Mouse (Mus musculus): ENCODE results near the gene Il10ra. TPM values are rescaled to one million over a fixed set of nuclear protein-coding genes. Genes with fewer than 3 reads are reported as not detected.

The Il10ra gene
- polyA plus RNA-seq, 1 experiment from 2014 or later, result 0.63 TPM

- no peak overlapping the region for H3K9ac ChIP-seq (ENCODE audit: low read length)
- H3K4me2 ChIP-seq (ENCODE audit: low read length), result no peak overlapping the region
- H3K4me3 ChIP-seq (ENCODE audit: control insufficient read depth in 1 of 2, insufficient read depth in 1 of 2, low read depth in 1 of 2, low read length in 2 of 2), result no peak overlapping the region
- no peaks in the 10 kb centered on the region for H3K9me3 ChIP-seq (ENCODE audit: control insufficient read depth, low read length)
- H3K4me1 ChIP-seq (ENCODE audit: control insufficient read depth in 2 of 2, insufficient read depth in 2 of 2, low read length in 2 of 2), result no peaks in the 10 kb centered on the region
- H3K27ac ChIP-seq (replicated peaks in 1 of 2; ENCODE audit: control insufficient read depth in 1 of 2, insufficient read depth in 1 of 2, low read depth in 2 of 2, low read length in 2 of 2), result no peak overlapping the region
- no peak for ATAC-seq (ENCODE audit: insufficient number of reproducible peaks, insufficient read depth, low FRiP score, low read depth)
- peaks cover 20% of the 10 kb centered on the region for H3K27me3 ChIP-seq (ENCODE audit: control insufficient read depth, insufficient read depth, low read length)
- WGBS, result 81% methylated on average over 2 of the region's 2 CpGs
- no peaks in the 10 kb centered on the region for H3K36me3 ChIP-seq (ENCODE audit: control insufficient read depth, insufficient read depth, low read length)
Observed at GRCm38 (mm10) chr9:45274635-45275034, 5.7 kb upstream of the Il10ra start.

- no peak overlapping the region for H3K4me3 ChIP-seq (ENCODE audit: control insufficient read depth in 1 of 2, insufficient read depth in 1 of 2, low read depth in 1 of 2, low read length in 2 of 2)
- ATAC-seq (ENCODE audit: insufficient number of reproducible peaks, insufficient read depth, low FRiP score, low read depth), result no peak
- peaks cover 24% of the 10 kb centered on the region for H3K27me3 ChIP-seq (ENCODE audit: control insufficient read depth, insufficient read depth, low read length)
- H3K4me2 ChIP-seq (ENCODE audit: low read length), result no peak overlapping the region
- no peaks in the 10 kb centered on the region for H3K9me3 ChIP-seq (ENCODE audit: control insufficient read depth, low read length)
- H3K36me3 ChIP-seq (ENCODE audit: control insufficient read depth, insufficient read depth, low read length), result no peaks in the 10 kb centered on the region
- no peak overlapping the region for H3K27ac ChIP-seq (replicated peaks in 1 of 2; ENCODE audit: control insufficient read depth in 1 of 2, insufficient read depth in 1 of 2, low read depth in 2 of 2, low read length in 2 of 2)
- H3K9ac ChIP-seq (ENCODE audit: low read length), result no peak overlapping the region
- H3K4me1 ChIP-seq (ENCODE audit: control insufficient read depth in 2 of 2, insufficient read depth in 2 of 2, low read length in 2 of 2), result no peaks in the 10 kb centered on the region
- 68% methylated on average over 4 of the region's 4 CpGs for WGBS
Observed at GRCm38 (mm10) chr9:45274218-45274617, 5.3 kb upstream of the Il10ra start.

- 40% methylated on average over 5 of the region's 5 CpGs for WGBS
- no peaks in the 10 kb centered on the region for H3K36me3 ChIP-seq (ENCODE audit: control insufficient read depth, insufficient read depth, low read length)
- H3K27ac ChIP-seq (replicated peaks in 1 of 2; ENCODE audit: control insufficient read depth in 1 of 2, insufficient read depth in 1 of 2, low read depth in 2 of 2, low read length in 2 of 2), result no peak overlapping the region
- H3K4me3 ChIP-seq (ENCODE audit: control insufficient read depth in 1 of 2, insufficient read depth in 1 of 2, low read depth in 1 of 2, low read length in 2 of 2), result no peak overlapping the region
- H3K4me2 ChIP-seq (ENCODE audit: low read length), result no peak overlapping the region
- no peak for ATAC-seq (ENCODE audit: insufficient number of reproducible peaks, insufficient read depth, low FRiP score, low read depth)
- no peak overlapping the region for H3K9ac ChIP-seq (ENCODE audit: low read length)
- H3K27me3 ChIP-seq (ENCODE audit: control insufficient read depth, insufficient read depth, low read length), result peaks cover 44% of the 10 kb centered on the region
- peaks cover 0 to 6% of the 10 kb centered on the region in 2 experiments; a peak in 2 of 4 replicates for H3K4me1 ChIP-seq (ENCODE audit: control insufficient read depth in 2 of 2, insufficient read depth in 2 of 2, low read length in 2 of 2)
- H3K9me3 ChIP-seq (ENCODE audit: control insufficient read depth, low read length), result no peaks in the 10 kb centered on the region
Observed at GRCm38 (mm10) chr9:45272213-45272612, 3.3 kb upstream of the Il10ra start.

DNA sequence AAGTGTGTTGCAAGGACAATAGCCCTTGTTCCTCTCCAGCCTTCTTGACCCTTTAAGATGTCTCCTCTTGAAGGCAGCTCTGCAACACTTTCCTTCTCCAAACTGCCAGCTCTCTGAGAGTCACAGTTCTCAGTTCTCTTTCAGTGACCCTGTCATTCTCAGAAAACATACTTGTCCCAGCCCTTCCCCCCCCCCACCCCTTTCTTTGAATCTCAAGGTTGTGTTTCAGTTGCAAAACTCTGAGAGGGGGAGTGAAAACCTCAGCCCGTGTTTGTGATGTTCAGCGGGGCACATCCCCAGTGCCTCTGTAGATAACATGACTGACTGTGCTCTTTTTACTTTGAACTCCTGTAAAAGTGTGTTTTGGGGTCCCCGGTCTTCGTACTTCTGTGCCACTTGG, 870 bp downstream of the Il10ra start:
- no peak for ATAC-seq (ENCODE audit: insufficient number of reproducible peaks, insufficient read depth, low FRiP score, low read depth)
- no peaks in the 10 kb centered on the region for H3K36me3 ChIP-seq (ENCODE audit: control insufficient read depth, insufficient read depth, low read length)
- no peak overlapping the region for H3K9ac ChIP-seq (ENCODE audit: low read length)
- 63% methylated on average over 4 of the region's 4 CpGs for WGBS
- H3K9me3 ChIP-seq (ENCODE audit: control insufficient read depth, low read length), result no peaks in the 10 kb centered on the region
- no peak overlapping the region for H3K4me3 ChIP-seq (ENCODE audit: control insufficient read depth in 1 of 2, insufficient read depth in 1 of 2, low read depth in 1 of 2, low read length in 2 of 2)
- H3K4me2 ChIP-seq (ENCODE audit: low read length), result no peak overlapping the region
- no peak overlapping the region for H3K27ac ChIP-seq (replicated peaks in 1 of 2; ENCODE audit: control insufficient read depth in 1 of 2, insufficient read depth in 1 of 2, low read depth in 2 of 2, low read length in 2 of 2)
- peaks cover 0 to 6% of the 10 kb centered on the region in 2 experiments; a peak in 3 of 4 replicates for H3K4me1 ChIP-seq (ENCODE audit: control insufficient read depth in 2 of 2, insufficient read depth in 2 of 2, low read length in 2 of 2)
- peaks cover 45% of the 10 kb centered on the region for H3K27me3 ChIP-seq (ENCODE audit: control insufficient read depth, insufficient read depth, low read length)

- Histone ChIP-seq H3K9me3 (ENCODE audit: control insufficient read depth, low read length) (no peaks in the 10 kb centered on the region), H3K27me3 (ENCODE audit: control insufficient read depth, insufficient read depth, low read length) (peaks cover 48% of the 10 kb centered on the region), H3K4me3 (ENCODE audit: control insufficient read depth in 1 of 2, insufficient read depth in 1 of 2, low read depth in 1 of 2, low read length in 2 of 2) (no peak overlapping the region), H3K4me1 (ENCODE audit: control insufficient read depth in 2 of 2, insufficient read depth in 2 of 2, low read length in 2 of 2) (peaks cover 0 to 6% of the 10 kb centered on the region in 2 experiments; a peak in 3 of 4 replicates), H3K27ac (replicated peaks in 1 of 2; ENCODE audit: control insufficient read depth in 1 of 2, insufficient read depth in 1 of 2, low read depth in 2 of 2, low read length in 2 of 2) (no peak overlapping the region), H3K9ac (ENCODE audit: low read length) (no peak overlapping the region), H3K36me3 (ENCODE audit: control insufficient read depth, insufficient read depth, low read length) (no peaks in the 10 kb centered on the region), H3K4me2 (ENCODE audit: low read length) (no peak overlapping the region)
- ATAC-seq (ENCODE audit: insufficient number of reproducible peaks, insufficient read depth, low FRiP score, low read depth), result no peak
- 74% methylated on average over 4 of the region's 4 CpGs for WGBS
Observed at GRCm38 (mm10) chr9:45267099-45267498, 1.9 kb downstream of the Il10ra start.

DNA sequence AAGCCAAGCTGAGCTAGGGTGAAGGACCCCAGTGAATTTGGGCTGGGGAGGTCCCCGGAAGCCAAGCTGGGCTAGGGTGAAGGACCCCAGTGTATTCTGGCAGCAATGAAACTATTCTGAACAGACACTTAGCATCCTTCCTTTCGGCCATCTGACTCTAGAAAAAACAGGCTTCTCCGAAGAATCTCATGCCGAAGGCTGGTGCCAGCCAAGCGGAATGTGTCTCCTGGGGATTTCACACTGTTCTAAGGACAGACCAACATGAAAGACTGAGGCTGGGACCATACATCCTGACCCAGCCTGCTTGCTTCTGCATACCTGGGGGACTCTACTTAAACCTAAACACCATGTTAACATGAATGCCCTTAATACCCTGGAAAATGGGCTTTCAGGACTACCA, 7.1 kb downstream of the Il10ra start:
- no peaks in the 10 kb centered on the region; a peak in 1 of 4 replicates for H3K4me1 ChIP-seq (ENCODE audit: control insufficient read depth in 2 of 2, insufficient read depth in 2 of 2, low read length in 2 of 2)
- H3K4me2 ChIP-seq (ENCODE audit: low read length), result no peak overlapping the region
- no peaks in the 10 kb centered on the region for H3K9me3 ChIP-seq (ENCODE audit: control insufficient read depth, low read length)
- H3K9ac ChIP-seq (ENCODE audit: low read length), result no peak overlapping the region
- H3K4me3 ChIP-seq (ENCODE audit: control insufficient read depth in 1 of 2, insufficient read depth in 1 of 2, low read depth in 1 of 2, low read length in 2 of 2), result no peak overlapping the region
- H3K36me3 ChIP-seq (ENCODE audit: control insufficient read depth, insufficient read depth, low read length), result no peaks in the 10 kb centered on the region
- no peak overlapping the region for H3K27ac ChIP-seq (replicated peaks in 1 of 2; ENCODE audit: control insufficient read depth in 1 of 2, insufficient read depth in 1 of 2, low read depth in 2 of 2, low read length in 2 of 2)
- H3K27me3 ChIP-seq (ENCODE audit: control insufficient read depth, insufficient read depth, low read length), result peaks cover 9% of the 10 kb centered on the region; the same call in 1 of the 2 replicates
- WGBS, result 70% methylated on average over 5 of the region's 5 CpGs
- ATAC-seq (ENCODE audit: insufficient number of reproducible peaks, insufficient read depth, low FRiP score, low read depth), result no peak

DNA sequence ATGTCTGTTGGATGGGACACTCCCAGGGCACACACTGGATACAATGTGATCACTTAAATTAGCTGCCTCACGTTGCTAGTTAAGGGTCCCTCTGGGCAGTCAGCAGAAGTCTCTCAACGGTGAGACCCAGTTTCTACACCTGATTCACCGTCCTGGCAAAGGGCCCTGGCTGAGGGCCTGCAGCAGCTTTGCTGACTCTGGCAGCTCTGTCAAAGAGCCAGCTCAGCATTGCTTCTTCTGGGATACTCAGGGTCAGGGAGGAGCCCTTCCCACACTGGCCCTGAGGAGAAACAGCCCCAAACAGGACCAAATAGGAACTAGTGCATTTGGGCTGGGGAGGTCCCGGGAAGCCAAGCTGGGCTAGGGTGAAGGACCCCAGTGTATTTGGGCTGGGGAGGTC, 7.5 kb downstream of the Il10ra start:
- Histone ChIP-seq H3K27me3 (ENCODE audit: control insufficient read depth, insufficient read depth, low read length) (peaks cover 9% of the 10 kb centered on the region; the same call in 1 of the 2 replicates), H3K9me3 (ENCODE audit: control insufficient read depth, low read length) (no peaks in the 10 kb centered on the region), H3K27ac (replicated peaks in 1 of 2; ENCODE audit: control insufficient read depth in 1 of 2, insufficient read depth in 1 of 2, low read depth in 2 of 2, low read length in 2 of 2) (no peak overlapping the region), H3K4me1 (ENCODE audit: control insufficient read depth in 2 of 2, insufficient read depth in 2 of 2, low read length in 2 of 2) (no peaks in the 10 kb centered on the region; a peak in 1 of 4 replicates), H3K4me3 (ENCODE audit: control insufficient read depth in 1 of 2, insufficient read depth in 1 of 2, low read depth in 1 of 2, low read length in 2 of 2) (no peak overlapping the region), H3K4me2 (ENCODE audit: low read length) (no peak overlapping the region), H3K36me3 (ENCODE audit: control insufficient read depth, insufficient read depth, low read length) (no peaks in the 10 kb centered on the region), H3K9ac (ENCODE audit: low read length) (no peak overlapping the region)
- no peak for ATAC-seq (ENCODE audit: insufficient number of reproducible peaks, insufficient read depth, low FRiP score, low read depth)
- 51% methylated on average over 4 of the region's 4 CpGs for WGBS

- 74% methylated on average over 13 of the region's 13 CpGs for WGBS
- H3K9ac ChIP-seq (ENCODE audit: low read length), result no peak overlapping the region
Observed at GRCm38 (mm10) chr9:45259065-45259464, 9.9 kb downstream of the Il10ra start.

More at GRCm38 (mm10) chr9:45259065-45259464, 9.9 kb downstream of the Il10ra start:
- H3K4me2 ChIP-seq (ENCODE audit: low read length), result no peak overlapping the region
- H3K27me3 ChIP-seq (ENCODE audit: control insufficient read depth, insufficient read depth, low read length), result peaks cover 16% of the 10 kb centered on the region
- no peaks in the 10 kb centered on the region for H3K4me1 ChIP-seq (ENCODE audit: control insufficient read depth in 2 of 2, insufficient read depth in 2 of 2, low read length in 2 of 2)
- no peaks in the 10 kb centered on the region for H3K36me3 ChIP-seq (ENCODE audit: control insufficient read depth, insufficient read depth, low read length)
- H3K27ac ChIP-seq (replicated peaks in 1 of 2; ENCODE audit: control insufficient read depth in 1 of 2, insufficient read depth in 1 of 2, low read depth in 2 of 2, low read length in 2 of 2), result no peak overlapping the region
- ATAC-seq (ENCODE audit: insufficient number of reproducible peaks, insufficient read depth, low FRiP score, low read depth), result no peak
- H3K9me3 ChIP-seq (ENCODE audit: control insufficient read depth, low read length), result no peaks in the 10 kb centered on the region
- H3K4me3 ChIP-seq (ENCODE audit: control insufficient read depth in 1 of 2, insufficient read depth in 1 of 2, low read depth in 1 of 2, low read length in 2 of 2), result no peak overlapping the region
